Mouse (Mus musculus) kidney, adult 2 months (tissue): ENCODE data around the gene Tshz2.

Experiments
- CTCF ChIP-seq: fragments of 200-500 bp; conservative IDR thresholded peaks from 2 replicates; pipeline ENCODE4 v1.5.1; 2011; ENCODE audit warnings: low read depth, mild to moderate bottlenecking, control low read depth, low read length, moderate library complexity, mixed read lengths; ENCODE audit not compliant: insufficient read depth, insufficient read length
- POLR2A ChIP-seq: fragments of 200-500 bp; IDR thresholded peaks from one replicate; pipeline ENCODE4 v1.6.1; 2011; ENCODE audit warnings: low read depth, low read length, control low read depth

- TF ChIP-seq CTCF (no peak), POLR2A (no peak)
Observed at GRCm38 (mm10) chr2:169871436-169872060, 238.7 kb downstream of the Tshz2 start.
